Mouse (Mus musculus) mesoderm, embryonic 11.5 days (tissue): ENCODE measurements around the gene Fgfr2.
A peak's percentile ranks its signal among the peaks of the same experiment; 100 is the strongest.

Source experiments
- DNase-seq: peaks from one replicate; pipeline ENCODE4 v3.0.0-alpha.2; 2012; ENCODE audit warnings: low read depth, low spot score

The Fgfr2 gene

DNA sequence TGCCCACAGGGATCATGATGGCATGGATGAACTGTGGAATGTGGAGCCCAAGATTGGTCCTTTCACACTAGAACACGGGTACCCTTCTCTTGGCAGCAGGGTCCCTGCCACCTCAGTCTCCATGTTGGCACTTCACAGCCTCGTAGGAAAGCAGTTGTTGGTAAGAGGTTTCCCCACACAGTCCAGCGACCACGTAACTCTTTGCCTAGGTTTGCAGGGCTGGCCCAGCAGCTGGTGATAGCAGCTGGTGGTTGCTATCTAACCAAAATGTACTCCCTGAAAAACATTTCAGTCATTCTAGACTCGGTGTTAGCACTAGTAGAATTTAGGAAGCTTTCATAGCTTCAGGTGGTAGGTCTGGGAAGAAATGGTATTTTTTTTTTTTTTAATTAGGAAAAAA, 2464.0 kb downstream of the Fgfr2 start:
- DNase-seq = no peak

DNA sequence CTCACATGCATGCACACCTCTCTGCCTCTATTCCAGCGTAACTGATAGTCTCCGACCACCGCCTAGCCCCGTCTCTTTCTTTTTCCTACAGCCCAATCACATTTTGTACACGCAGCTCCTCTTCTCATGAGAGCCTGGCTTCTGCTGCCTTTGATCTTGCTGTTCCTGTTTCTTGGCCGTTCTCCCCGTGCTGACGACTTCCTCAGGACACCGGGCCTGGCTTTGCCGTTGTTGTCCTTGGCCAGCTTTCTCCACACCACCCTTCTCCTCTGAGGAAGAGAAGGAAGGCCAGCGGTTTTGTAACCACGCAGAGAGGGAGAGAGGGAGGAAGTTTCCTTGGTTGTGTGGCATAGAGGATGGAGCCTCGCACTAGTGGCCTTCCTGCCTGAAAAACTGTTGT, 2465.4 kb downstream of the Fgfr2 start:
- DNase-seq = no peak

DNA sequence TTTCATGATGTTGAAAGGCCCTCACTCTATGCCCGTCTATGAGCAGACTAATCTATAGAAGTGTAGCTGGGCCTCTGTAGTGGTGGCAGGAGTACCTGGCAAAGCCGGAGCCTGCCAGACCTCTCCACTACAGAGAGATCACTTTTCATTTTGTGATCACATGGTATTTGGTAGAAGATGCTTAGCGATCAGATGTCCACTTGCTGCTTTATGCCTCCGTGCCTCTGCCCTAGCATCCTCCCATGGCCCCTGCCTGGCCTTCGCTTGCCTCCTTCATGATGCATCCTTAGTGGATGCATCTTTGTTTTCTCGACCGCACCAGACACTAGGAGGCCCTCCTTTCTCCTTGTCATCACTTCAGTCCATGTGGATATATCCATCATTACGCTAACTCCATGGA, 2466.2 kb downstream of the Fgfr2 start:
- DNase-seq = no peak

DNA sequence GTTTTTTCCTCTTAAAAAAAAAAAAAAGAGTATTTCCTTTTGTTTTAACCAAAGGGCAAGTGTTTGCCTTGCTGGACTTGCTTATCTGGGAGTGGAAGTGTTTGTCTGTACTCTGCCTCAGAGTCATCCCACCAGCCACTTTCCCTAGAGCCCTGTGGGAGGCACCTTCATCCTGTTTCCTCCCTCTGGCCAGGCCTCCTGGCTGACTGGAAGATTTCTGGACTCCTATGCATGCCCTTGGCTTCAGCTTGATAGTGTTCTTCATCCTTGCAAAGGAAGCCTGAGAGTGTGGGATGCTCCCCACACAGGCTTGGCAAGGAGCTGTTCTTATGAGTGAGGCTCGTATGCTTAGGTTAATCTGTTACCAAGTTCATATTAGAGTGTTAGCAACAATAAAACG, 2468.6 kb downstream of the Fgfr2 start:
- no peak for DNase-seq

DNA sequence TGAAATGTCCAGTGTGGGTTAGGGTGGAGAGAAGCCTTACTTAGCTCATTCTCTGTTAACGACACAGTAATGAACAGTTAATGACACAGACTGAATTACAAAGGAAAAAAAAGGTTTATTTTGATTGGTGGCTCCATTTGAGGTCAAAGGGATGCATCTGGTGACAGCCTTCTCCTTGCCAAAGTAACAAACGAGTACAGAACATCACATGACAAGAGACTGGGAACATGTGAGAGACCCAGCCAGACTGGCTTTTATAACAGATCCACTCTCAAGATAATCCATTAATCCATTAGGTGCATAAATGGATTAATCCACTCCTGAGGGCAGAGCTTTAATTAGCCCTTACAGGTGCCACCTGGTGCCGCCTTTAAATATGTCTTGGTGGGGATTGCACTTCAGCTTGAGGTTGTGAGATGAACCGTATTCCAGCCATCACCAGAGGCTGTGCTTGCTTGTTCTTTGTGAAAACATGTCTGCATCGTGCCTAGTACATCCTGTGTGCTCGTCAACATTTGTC, 2470.1 kb downstream of the Fgfr2 start:
- no peak for DNase-seq

DNA sequence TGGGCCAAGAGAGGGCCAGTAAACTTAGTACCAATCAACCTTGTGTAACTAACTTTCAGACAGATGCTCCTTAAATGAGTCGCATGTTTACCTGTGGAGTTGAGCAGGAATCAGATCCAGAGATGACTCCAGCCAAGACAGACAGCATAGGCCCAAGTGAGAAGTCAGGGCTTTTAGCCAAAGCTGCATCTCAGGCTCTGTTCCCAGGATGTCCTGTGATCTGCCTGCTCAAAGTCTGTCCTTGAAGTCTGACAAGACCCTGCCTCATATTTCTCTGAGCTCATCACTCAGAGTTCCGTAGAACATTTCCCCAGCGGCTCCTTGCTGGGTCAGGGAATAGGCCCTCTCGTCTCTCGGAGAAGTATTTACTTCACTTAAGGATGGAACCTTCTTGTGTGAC, 2472.5 kb downstream of the Fgfr2 start:
- DNase-seq = no peak

DNA sequence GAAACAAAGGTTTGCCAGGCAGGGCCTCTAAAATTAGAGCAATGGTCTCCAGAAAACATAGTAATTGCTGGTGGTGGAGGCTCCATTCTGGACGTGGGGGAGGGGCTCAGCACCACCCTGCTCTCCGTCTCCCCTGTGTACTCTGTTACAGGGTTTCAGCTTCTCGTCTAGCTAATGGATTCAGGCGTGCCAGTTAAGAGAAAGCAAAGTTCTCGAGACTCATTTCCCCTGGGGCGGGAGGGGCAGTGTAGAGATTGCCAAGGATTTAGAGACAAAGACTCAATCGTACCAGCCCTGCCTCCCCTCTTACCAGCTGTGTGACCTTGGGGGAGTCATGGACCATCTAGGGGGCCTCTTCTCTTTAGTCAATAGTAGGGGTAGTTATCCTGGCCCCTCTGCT, 2473.9 kb downstream of the Fgfr2 start:
- DNase-seq = no peak

DNA sequence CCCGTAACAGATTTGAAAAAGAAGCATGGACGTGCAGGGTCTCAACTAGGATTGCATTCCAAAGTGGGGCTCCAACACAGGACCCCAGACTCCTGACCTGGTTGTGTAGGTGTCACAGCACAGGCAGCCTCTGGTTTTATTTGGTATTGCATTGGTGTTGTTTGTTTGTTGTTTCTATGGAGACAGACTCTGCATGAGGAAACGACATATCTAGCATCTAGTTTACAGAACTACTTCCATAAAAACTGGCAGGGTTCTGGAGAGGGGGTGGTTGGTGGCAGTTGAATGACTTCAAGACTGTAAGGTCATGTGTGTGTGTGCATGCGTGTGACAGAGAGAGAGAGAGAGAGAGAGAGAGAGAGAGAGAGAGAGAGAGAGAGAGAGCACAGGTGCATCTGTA, 2475.1 kb downstream of the Fgfr2 start:
- no peak for DNase-seq

DNA sequence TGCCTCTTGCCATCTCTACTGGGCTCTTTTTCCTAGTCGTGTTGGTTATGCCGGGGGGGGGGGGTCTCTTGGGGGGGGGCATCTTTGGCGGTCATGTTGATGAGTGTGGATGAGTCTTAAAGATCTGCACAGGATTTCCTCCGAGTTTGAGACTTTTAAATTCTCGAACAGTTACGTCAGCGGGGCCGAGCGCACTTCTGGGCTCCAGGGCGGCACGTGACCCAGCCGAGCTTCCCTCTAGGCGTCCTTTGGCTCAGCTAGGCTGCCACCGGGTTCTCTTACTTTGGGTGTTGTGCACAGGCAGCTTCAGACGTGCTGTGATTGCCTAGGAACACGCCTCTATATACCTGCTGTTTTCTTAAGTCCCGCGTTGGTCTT, 2476.4 kb downstream of the Fgfr2 start:
- peak; percentile 83 for DNase-seq

DNA sequence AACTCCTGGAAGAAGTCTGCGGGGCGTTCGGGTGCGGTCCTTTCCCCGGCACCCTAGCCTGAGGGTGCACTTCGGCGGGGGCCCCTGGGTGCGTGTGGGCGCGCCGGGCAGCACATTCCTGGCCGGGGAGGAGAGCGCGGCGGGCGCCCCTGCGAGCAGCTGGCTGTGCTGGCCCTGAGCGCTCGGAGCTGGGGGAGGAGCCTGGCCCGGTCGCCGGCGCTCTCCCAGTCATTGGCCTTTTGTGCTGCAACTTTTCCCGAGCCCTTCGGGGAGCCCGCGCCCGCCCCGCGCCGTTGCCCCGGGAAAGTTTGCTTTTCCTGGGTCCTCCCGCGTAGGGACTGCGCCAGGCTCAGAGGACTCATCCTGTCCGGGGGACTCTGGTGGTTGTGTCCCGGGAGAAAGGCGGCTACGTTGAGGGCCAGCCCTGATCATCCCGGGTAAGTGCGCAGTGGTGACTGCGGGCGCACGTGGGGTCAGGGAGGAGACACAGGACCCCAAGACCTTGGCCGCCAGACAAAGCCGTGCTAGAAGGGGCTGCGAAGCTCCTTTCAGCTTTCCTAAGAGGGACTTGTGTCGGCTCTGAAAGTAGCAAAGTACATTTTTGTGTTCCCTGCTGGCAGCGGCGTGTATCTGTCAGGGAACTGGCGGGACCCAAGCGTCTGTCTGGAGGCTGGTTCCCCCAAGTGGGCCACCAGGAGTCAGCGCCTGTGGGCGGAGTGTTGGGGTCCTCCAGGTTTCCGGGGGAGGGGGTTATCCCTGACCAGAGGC, 2477.0 kb downstream of the Fgfr2 start:
- DNase-seq = peak; percentile 80

DNA sequence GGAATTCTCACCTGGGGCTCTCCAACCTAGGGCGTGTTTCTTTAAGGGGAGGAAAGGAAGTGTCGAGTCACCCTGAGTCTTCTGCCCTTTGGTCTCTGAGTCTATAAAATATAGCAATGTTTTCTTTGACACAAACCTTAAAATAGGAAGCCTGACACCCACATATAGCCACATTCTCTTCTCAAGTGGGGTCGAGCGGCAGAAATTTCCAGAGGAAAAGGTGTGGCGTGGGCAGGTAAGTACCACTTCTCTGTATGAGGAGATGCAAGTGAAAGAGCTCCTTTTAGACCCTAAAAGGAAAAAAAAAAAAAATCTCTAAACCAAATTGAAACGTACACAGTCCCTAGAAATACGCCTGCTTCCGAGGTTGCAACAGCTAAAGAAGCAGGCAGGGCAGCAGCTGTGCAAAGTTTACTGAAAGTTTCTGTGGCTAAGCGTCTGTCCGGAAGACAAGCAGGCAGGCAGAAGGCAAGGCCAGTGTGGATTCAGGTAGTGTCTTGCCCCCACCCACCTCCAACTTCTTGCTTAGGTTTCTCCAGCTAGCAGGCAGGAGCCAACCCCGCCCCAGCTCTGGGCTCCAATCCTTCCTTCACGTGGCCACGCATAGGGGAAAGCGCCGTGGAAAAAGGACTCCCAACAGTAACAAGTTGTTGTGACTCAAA, 2477.7 kb downstream of the Fgfr2 start:
- DNase-seq = no peak

DNA sequence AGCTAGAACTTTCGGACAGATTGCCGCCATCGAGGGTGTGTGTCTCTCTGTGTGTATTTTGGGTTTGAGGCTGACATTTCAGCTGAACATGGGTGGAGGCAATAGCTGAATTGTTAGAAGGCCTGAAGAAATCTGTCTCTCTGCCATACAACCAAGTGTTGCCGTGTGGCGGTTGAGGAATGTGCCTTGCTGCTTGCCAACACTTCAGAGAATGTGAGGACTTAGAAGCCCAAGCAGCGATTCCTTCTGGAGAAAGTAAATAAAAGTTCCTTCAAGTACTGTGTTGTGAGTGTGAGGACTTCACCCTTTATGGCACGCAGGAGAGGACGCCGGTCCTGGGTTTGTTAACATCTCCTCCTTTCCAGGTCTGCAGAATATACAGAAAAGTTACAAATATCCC, 2482.5 kb downstream of the Fgfr2 start:
- no peak for DNase-seq

DNA sequence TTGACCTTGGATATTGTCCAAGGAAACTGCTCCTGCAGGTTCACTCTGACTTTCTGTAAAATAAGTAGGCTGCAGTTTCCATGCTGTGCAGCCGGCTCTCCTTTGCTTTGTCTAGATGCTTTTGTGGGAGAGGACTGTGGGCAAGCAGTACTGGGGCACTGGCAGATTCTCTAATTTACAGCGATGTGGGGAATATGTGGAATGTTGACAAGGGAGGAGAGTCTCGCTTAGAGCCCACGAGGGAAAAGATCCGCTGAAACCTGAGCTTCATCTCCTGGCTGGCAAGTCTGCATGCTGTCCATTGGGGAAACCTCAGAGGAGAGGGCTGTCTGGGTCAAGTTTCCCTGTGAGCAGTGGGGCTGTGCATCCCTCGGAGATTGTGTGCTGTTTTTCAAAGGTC, 2485.3 kb downstream of the Fgfr2 start:
- peak; percentile 62 for DNase-seq

DNA sequence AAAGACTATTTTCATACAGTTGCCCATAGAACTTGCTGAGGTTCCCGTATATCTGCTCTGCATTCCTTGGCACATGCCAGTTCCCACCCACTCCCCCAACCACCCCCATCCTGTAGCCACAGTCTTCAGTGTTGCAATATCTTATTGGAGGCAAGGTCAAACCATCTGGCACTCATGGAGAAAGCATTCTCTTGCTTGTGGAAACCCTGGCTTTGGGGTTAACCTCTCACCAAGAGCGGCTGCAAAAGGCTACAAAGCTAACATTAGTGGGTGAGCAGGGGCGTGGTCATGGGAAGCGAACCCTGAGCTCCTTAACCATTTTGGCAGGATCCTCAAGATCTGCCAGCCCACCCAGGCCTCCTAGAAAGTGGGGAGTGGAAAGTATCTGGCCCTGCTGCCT, 2486.2 kb downstream of the Fgfr2 start:
- no peak for DNase-seq

DNA sequence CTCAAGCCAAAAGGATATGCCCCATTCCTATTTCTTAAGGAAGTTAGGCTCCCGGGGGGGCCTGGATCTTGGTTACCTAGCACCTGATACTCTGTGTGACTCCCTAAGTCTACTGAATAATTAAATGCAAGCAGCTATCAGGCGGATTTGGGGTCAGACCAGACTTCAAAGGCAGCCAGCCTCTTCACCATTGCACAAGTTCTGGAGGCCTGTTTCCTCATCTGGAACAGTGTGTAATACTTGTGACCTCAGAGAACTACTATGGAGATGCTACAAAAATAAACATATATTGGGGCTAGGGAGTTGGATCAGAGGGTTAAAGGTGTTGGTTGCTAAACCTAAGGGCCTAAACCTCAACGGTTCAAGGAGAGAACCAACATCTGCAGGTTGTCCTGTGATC, 2486.9 kb downstream of the Fgfr2 start:
- no peak for DNase-seq

DNA sequence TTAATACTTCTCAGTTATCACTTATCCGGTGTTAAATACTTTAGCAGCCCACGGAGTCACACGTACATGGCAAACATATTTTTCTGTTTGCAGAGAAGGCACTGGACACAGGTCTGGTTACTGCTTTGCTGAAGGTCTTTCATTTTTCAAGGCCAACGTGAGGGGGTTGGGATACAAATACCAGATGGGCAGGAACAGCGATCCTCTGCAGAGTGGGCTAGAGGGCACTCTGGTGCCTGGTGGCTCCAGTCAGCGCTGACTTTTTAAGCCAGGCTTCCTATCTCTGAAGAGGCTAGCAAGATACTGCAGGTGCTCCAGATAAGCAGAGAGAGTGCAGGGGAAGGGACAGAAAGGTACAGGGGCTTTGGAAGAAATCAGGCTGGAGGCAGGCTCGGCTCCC, 2487.9 kb downstream of the Fgfr2 start:
- DNase-seq = no peak

DNA sequence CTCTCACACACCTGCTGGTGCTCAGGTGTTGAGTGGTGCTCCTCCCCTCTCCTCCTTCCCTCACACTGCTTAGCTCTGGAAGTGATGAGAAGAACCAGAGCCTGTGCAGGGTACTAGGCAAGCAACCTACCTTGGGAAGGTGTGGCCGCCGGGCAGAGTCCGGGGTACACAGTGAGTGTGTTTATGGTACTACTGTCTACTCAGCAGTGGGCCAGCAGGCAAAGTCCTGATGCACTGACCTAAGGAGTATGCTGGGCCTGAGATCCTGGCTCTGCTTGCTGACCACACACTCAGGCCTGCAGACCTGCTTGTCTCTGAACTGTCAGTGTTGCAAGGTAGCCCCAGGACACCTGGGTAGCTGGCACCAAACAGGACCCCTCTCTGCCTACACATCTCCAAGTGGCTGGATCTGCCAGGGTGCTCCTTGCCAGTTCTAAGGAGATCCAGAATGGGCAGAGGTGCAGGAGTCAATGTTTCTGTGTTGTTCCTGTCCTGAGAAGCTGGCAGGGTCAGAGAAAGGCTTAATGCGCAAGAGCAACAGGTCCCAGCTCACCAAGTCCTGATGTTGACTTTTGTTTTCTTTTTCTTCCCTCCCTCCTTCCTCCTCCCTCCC, 2488.8 kb downstream of the Fgfr2 start:
- no peak for DNase-seq

DNA sequence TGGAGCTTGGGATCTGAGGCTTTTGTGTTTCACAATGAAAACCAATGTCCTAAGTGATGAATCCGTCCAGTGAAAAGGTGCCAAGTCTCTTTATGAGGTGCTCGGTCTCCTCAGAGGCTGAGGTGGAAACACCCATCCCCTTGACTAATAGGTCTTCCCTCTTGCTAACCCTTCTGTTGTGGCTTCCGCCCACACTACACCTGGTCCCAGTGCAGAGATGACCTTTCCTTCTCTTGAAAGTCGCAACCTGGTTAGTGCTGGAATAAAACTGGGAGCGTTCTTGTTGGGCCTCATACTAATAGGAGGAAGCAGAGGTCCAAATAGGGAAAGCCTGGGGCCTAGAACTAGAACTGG, 2490.8 kb downstream of the Fgfr2 start:
- DNase-seq = no peak

DNA sequence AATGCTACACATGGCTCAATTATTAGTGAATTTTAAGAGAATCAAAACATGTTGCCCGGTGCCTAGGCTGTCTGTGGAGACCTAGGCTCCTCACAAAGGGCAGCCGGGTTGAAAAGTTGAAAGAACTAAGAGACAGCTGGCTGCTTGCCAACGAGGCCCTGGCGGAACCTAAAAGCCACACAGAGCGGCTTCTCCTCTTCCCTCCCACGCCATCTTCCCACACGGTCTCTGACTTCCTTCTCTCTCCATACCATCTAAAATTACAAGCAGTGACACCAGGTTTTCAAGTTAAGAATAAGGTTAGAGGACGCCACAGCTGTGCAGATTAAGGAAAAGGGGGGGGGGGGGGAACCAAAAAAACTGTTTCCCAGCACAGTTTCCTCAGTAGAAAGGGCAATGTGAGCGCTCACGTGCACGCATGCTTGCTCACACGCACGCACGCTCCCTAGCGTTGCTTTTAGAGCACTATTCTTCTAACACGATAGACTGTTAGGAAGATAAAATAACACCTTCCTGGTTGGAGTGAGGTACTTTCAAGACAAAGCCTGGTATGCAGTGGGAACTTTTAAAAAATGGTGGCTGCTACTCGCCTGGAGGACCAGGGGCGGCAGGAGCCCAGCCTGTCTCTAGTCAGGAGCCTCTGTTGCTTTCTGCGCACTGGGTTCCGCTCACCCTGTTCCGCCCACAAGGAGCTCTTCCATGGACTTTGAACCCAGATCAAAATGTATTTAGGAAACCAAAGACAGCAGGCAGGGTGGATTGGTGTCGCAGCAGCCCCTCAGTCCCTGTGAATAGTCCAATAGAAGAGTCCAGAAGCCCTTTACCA, 2491.4 kb downstream of the Fgfr2 start:
- DNase-seq = peak; percentile 34

DNA sequence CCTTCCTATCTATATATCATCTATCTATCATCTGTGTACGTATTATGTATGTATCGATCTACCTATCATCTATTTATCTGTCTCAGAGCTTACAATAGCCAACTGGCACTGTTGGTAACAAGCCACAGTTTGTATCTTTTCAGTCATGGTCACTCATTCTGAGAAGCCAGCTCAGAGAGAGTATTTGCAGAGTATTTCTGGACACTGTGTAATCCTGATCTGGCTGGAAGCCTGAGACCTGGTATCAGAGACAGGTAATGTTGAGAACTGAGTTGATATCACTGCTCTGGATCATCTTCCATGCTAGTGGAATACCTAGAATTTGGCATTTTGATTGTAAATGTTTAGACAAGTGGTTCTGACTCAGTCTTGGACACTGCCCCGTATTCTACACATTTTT, 2492.2 kb downstream of the Fgfr2 start:
- no peak for DNase-seq

DNA sequence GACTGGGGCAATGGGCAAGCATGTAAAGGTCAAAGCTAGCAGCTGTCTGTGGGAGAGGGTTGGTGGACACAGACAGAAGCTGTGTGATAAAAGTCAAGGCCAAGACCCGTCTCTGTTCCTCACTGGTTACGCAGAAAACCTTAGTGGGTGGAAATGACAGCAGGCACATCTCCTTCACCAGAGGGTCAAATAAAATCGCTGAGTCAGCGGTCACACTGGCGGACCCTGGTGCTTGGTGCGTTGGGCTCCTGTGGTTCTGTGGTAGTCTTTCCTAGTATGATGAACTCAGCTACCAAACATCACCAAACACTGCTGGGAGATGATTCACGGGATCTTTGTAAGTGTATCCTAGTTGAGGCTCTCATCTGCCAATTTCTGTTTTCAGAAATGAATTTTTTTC, 2493.2 kb downstream of the Fgfr2 start:
- DNase-seq = no peak

DNA sequence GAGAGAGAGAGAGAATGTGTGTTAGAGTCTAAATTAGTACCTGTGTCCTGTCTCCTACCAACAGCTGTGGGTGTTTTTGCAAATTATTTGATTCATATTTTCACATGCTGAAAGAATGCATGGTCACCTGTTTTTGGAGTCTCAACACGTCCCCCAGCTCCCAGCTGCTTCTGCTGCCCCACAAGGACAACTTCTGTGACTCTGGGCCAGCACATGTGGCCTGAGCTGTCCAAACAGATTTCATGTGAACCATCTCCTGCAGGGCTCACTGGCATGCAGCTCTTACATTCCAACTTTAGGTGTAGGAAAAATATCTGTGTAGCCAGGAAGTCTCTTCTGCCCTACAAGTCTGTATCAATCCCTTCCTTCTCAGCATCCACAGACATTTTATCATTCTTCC, 2494.5 kb downstream of the Fgfr2 start:
- DNase-seq = no peak
